Mouse (Mus musculus): Measurements from ENCODE around the gene Ror2. TPM values are rescaled to one million over a fixed set of nuclear protein-coding genes. Genes with fewer than 3 reads are reported as not detected.
A peak's percentile ranks its signal among the peaks of the same experiment; 100 is the strongest.
"Not testable (repeated sequence)": the region's sequence is repeated elsewhere in the genome, so short reads cannot be mapped to it uniquely, and the experiment has no call there.

Gene Ror2
- 18.8 and 19.3 TPM in 2 replicates for polyA plus RNA-seq (2015; fragmentation: Nextera tagmentation; extraction: Ambion mirVana)

DNA sequence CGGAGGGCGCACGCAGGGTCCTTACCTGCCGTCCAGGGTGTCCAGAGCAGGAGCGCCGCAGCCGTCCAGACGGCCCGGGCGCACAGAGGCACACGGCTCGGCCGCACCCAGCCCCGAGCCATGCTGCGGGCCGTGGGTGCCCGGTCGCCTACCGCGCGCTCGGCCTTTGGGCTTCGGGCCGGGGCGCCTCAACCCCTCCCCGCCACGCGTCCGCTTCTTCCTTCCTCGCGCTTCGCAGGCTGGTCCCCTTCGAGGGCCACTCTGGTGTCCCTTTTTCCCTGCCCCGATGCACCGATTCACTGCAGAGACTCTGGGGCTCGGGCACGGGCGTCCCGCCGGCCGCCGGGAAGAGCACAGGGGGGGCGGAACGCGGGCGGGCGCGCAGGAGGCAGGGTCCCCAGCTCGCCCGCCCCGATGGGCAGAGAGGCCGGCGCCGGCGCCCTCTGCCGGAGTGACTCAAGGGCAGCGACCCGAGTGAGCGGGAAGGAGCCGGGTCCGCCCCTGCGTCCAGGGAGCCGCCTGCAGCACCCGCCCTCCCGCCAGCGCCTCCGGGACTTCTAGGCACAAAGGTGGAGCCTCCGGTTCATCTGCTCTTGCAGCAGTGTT lies at the start of gene Ror2:
Gene Ror2, minus strand, starts transcription at position 369 of the 606 bp plus-strand sequence.
- H3K36me3 ChIP-seq, result no peaks in the 10 kb centered on the region
- H3K4me3 ChIP-seq (replicated peaks), result peak within 1 kb of the TSS; percentile 93
- peak within 1 kb of the TSS; percentile 75 for H3K4me2 ChIP-seq (replicated peaks)
- peak within 1 kb of the TSS; percentile 96 for H3K9ac ChIP-seq
- H3K27ac ChIP-seq, result peak within 1 kb of the TSS; percentile 85
- ATAC-seq, result peak; percentile 93
- peaks cover 16% of the 10 kb centered on the region for H3K4me1 ChIP-seq (replicated peaks)
- WGBS, result under 1% methylated on average over 68 of the region's 68 CpGs
- H3K27me3 ChIP-seq (replicated peaks), result no peaks in the 10 kb centered on the region
- H3K9me3 ChIP-seq, result no peaks in the 10 kb centered on the region

DNA sequence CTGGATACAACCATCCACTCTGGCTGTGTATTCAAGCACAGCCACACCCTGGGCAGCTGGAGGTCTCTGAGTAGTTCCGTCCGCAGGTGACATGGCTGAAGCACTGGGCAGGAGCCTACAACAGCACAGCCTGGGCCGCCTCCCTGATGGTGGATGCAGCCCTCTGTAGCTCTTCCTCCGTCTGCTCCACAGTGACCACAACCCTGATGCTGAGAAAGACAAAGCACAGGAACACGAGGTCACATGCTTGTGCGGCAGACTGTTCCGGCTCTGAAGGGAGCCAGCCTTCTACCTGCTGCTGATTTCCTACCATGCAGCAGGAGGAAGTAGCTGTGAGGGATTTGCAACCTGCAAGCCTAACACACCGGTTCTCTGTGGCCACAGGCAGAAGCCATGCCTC lies 47.8 kb upstream of the Ror2 start:
- Histone ChIP-seq H3K4me2 (replicated peaks) (no peak overlapping the region), H3K4me1 (replicated peaks) (no peaks in the 10 kb centered on the region), H3K27ac (no peak overlapping the region), H3K9ac (no peak overlapping the region), H3K9me3 (no peaks in the 10 kb centered on the region), H3K36me3 (peaks cover 27% of the 10 kb centered on the region), H3K27me3 (replicated peaks) (no peaks in the 10 kb centered on the region), H3K4me3 (replicated peaks) (no peak overlapping the region)
- no peak for ATAC-seq
- WGBS, result 86% methylated on average over 8 of the region's 8 CpGs

DNA sequence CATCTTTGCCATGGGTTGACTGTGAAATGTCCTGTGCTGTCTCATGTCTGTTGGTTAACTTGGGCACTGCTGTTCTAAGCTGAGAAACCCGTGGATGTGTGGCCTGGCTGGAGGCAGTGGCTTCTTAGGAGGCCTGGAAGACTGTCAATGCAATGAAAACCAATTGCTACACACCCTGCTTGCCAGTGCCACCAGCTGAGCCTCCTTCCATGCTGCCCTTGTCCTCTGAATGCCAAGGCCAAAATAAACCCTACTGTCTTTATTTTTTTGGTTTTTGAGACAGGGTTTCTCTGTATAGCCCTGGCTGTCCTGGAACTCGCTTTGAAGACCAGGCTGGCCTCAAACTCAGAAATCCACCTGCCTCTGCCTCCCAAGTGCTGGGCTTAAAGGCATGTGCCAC lies 44.3 kb upstream of the Ror2 start:
- no peak for ATAC-seq
- Histone ChIP-seq H3K9ac (no peak overlapping the region), H3K4me1 (replicated peaks) (no peaks in the 10 kb centered on the region), H3K4me3 (replicated peaks) (no peak overlapping the region), H3K27ac (no peak overlapping the region), H3K9me3 (no peaks in the 10 kb centered on the region), H3K4me2 (replicated peaks) (no peak overlapping the region), H3K27me3 (replicated peaks) (no peaks in the 10 kb centered on the region), H3K36me3 (0 out of 2 replicates have a peak, but pooled peaks cover 14% of the 10 kb centered on the region)
- 80% methylated on average over 2 of the region's 2 CpGs for WGBS

DNA sequence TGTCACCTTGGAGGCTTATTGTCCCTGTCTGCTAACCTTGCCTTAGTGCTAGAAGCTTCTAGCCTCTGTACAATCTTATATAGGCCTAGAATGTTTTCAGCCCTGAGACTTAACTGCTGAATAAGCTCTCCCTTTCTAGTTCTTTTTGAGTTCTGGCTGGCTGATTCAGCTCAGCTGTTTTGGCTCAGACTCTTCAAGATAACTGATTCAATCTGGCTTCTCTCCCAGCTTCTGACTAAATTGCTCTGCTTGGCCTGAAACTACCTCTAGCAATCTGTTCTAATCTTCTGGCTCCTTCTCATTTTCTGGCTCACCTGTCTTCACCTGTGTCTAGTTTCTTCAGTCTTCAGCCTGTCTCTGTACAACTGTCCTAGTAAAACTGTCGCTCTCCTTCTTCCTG lies 39.6 kb upstream of the Ror2 start:
- no peaks in the 10 kb centered on the region for H3K9me3 ChIP-seq
- no peak overlapping the region for H3K4me2 ChIP-seq (replicated peaks)
- no peaks in the 10 kb centered on the region for H3K4me1 ChIP-seq (replicated peaks)
- H3K4me3 ChIP-seq (replicated peaks), result no peak overlapping the region
- 100% methylated on average over 1 of the region's 1 CpGs for WGBS
- no peak overlapping the region for H3K27ac ChIP-seq
- no peak overlapping the region for H3K9ac ChIP-seq
- H3K36me3 ChIP-seq, result no peaks in the 10 kb centered on the region
- no peak for ATAC-seq
- no peaks in the 10 kb centered on the region for H3K27me3 ChIP-seq (replicated peaks)

DNA sequence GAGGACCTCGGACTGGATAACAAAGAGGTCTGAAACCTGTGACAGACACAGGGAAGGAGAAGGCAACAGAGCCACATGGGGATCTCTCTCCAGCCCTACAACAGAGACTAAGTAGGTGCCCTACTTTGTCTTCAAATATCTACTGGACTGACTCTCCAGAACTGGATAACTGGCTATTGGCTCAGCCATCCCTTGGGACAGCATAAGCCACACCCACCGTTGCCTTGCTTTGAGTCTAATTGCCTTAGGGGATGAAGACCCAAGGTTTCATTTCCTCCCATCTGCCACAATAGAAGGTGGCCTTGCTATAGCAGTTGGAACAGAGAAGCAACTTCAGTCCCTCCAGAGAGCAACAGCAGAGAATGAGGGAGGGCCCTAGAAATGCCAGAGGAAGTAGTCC lies 37.7 kb upstream of the Ror2 start:
- H3K36me3 ChIP-seq, result no peaks in the 10 kb centered on the region
- ATAC-seq, result no peak
- WGBS, result 89% methylated on average over 2 of the region's 2 CpGs
- no peaks in the 10 kb centered on the region for H3K27me3 ChIP-seq (replicated peaks)
- no peak overlapping the region for H3K4me3 ChIP-seq (replicated peaks)
- no peak overlapping the region for H3K9ac ChIP-seq
- H3K4me2 ChIP-seq (replicated peaks), result no peak overlapping the region
- no peak overlapping the region for H3K27ac ChIP-seq
- H3K4me1 ChIP-seq (replicated peaks), result no peaks in the 10 kb centered on the region
- no peaks in the 10 kb centered on the region for H3K9me3 ChIP-seq

DNA sequence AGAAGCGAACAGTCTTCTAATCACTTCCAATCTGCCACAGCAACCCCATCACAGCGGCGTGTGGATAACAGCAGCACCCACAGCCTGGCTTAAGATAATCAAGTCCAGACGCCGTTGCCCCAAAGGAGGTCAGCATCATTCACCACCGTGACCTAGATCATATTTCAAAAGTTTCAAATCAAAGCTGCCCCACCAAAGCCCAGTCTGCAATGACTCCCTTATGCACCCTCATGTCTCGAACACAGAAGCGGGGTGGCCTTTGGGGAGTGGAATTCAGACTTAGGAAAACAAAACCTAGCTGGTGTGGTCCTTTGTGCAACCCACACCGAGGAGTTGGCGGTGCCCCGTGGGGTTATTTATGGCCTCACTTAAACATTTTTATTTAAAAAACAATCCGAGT lies 35.0 kb upstream of the Ror2 start:
- H3K27ac ChIP-seq, result no peak overlapping the region
- no peak for ATAC-seq
- H3K4me1 ChIP-seq (replicated peaks), result no peaks in the 10 kb centered on the region; the same call in 1 of the 2 replicates
- no peak overlapping the region for H3K4me2 ChIP-seq (replicated peaks)
- H3K36me3 ChIP-seq, result no peaks in the 10 kb centered on the region
- H3K4me3 ChIP-seq (replicated peaks), result no peak overlapping the region
- H3K9me3 ChIP-seq, result no peaks in the 10 kb centered on the region
- 40% methylated on average over 12 of the region's 12 CpGs for WGBS
- no peaks in the 10 kb centered on the region for H3K27me3 ChIP-seq (replicated peaks)
- no peak overlapping the region for H3K9ac ChIP-seq

DNA sequence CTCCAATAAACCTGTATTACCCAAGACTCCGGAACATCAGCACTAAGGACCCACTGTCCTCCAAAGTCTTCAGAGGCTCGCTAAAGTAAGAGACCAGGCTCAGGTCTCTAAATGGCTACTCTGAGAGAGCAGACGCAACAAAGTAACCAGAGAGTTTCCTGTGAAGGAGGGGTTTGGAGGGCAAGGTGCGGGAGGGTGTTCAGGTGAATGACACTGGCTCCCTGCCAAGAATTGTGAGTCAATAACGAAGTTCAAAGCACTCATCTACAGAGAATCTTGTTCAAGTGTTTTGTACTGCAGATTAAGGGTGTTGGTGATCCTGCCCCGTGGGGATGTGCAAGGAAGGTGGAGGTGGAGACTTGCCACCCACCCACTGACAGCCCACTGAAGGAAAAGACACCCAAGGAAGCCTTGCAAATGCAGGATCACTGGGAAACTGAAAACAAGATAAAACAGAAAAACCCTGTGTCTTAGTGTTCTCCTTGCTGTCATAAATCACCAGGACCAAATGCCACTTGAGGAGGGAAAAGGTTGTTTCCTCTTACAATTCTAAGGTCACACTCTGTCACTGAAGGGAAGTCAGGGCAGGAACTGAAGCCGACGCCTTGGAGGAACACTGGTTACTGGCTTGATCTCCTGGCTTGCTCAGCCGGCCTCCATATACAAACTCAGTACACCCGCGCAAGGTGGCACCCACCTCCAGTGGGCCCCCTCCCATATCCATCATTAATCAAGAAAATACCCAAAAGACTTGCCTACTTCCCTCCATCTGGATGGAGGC lies 30.8 kb upstream of the Ror2 start:
- peak overlapping the region; percentile 59; the same call in 1 of the 2 replicates for H3K27ac ChIP-seq
- H3K9me3 ChIP-seq, result no peaks in the 10 kb centered on the region
- no peaks in the 10 kb centered on the region; the same call in 1 of the 2 replicates for H3K4me1 ChIP-seq (replicated peaks)
- ATAC-seq, result peak; percentile 94
- no peaks in the 10 kb centered on the region for H3K27me3 ChIP-seq (replicated peaks)
- H3K9ac ChIP-seq, result no peak overlapping the region
- H3K36me3 ChIP-seq, result no peaks in the 10 kb centered on the region
- no peak overlapping the region for H3K4me3 ChIP-seq (replicated peaks)
- 43% methylated on average over 11 of the region's 11 CpGs for WGBS
- no peak overlapping the region for H3K4me2 ChIP-seq (replicated peaks)

DNA sequence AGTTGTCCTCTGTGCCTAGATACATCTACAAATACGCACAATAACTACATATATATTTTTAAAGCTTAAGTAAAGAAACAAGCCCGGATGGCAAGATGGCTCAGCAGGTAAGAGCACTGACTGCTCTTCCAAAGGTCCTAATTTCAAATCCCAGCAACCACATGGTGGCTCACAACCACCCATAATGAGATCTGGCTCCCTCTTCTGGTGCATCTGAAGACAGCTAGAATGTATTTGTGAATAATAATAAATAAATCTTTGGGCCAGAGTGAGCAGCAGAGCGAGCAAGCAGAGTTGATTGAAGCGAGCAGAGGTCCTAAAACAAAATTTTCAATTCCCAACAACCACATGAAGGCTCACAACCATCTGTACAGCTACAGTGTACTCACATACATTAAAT lies 29.8 kb upstream of the Ror2 start:
- not testable (repeated sequence) for H3K4me1 ChIP-seq (replicated peaks); H3K36me3 ChIP-seq; H3K4me2 ChIP-seq (replicated peaks); H3K27me3 ChIP-seq (replicated peaks); H3K27ac ChIP-seq; ATAC-seq; H3K4me3 ChIP-seq (replicated peaks); H3K9me3 ChIP-seq; H3K9ac ChIP-seq
- 82% methylated on average over 4 of the region's 4 CpGs for WGBS

DNA sequence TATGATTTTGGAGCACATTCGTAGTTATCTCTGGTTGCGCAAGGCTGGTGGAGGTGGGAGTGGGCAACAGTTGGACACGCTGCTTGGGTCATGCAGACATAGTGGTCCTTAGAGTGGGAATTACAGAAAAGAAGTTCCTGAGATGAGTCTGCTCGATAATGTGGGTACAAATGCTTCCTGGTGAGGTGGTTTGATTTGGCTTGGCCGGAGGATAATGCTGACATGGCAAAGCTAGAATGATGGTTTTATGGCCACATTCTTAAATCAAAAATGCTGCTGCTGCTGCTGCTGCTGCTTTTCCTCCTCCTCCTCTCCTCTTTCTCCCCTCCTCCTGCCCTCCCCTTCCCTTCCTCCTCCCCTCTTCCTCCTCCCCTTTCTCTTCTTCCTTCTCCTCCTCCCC lies 24.5 kb upstream of the Ror2 start:
- no peak for ATAC-seq
- WGBS, result 69% methylated on average over 5 of the region's 5 CpGs
- 0 out of 2 replicates have a peak overlapping the region, but pooled peaks have one; percentile 84 for H3K27ac ChIP-seq
- no peak overlapping the region for H3K9ac ChIP-seq
- H3K4me2 ChIP-seq (replicated peaks), result peak overlapping the region; percentile 50; the same call in 1 of the 2 replicates
- H3K4me1 ChIP-seq (replicated peaks), result peaks cover 17% of the 10 kb centered on the region
- no peaks in the 10 kb centered on the region for H3K9me3 ChIP-seq
- H3K36me3 ChIP-seq, result no peaks in the 10 kb centered on the region
- no peak overlapping the region for H3K4me3 ChIP-seq (replicated peaks)
- H3K27me3 ChIP-seq (replicated peaks), result no peaks in the 10 kb centered on the region

DNA sequence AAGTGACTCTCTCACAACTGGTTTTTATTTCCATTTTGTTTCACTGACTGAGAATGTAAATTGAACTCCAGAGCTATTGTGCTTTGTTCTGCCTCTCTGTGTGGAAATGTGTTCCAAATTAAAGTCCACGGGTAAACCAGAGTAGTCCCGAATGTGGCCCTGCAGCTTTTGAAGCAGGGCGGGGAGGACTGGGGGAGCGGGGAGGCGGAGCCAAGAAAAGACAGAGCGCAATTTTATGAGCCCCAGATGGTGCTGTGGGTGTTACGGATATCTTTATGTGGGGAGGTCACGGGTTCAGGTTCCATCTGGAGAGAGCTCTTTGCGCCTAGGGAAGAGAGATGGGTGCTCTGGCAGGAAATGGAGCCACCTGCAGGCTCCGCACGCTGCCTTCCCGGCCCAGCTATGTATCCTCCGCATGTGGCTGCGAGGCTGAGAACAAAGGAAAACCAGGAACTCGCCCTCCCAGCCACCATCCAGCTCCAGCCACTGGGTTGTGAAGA lies 23.8 kb upstream of the Ror2 start:
- no peaks in the 10 kb centered on the region for H3K36me3 ChIP-seq
- peak overlapping the region; percentile 17 for H3K4me3 ChIP-seq (replicated peaks)
- peak overlapping the region; percentile 84 for H3K27ac ChIP-seq
- under 1% methylated on average over 15 of the region's 15 CpGs for WGBS
- no peaks in the 10 kb centered on the region for H3K9me3 ChIP-seq
- peak overlapping the region; percentile 50 for H3K4me2 ChIP-seq (replicated peaks)
- H3K9ac ChIP-seq, result peak overlapping the region; percentile 2; the same call in 1 of the 2 replicates
- peak; percentile 94 for ATAC-seq
- H3K4me1 ChIP-seq (replicated peaks), result peaks cover 17% of the 10 kb centered on the region
- no peaks in the 10 kb centered on the region for H3K27me3 ChIP-seq (replicated peaks)

DNA sequence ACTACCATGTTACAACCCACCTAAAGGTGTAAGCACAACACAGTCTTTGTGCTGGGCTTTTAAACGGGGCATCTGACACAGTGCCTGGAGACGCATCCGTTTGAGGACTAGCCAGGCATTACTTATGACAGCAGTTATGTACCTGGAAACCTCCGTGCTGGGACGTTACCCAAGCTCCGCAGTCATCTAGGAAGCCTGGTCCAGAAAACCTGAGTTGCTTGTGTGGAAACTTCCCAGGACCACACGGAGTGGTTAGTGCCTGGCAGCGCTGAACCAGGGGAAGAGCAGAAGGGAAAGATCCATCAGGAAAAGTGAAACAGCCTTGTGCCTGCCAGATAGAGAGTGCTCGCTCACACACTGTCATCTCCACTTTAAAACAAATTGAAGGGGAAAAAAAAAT lies 23.2 kb upstream of the Ror2 start:
- Histone ChIP-seq H3K4me2 (replicated peaks) (peak overlapping the region; percentile 50), H3K27me3 (replicated peaks) (no peaks in the 10 kb centered on the region), H3K36me3 (no peaks in the 10 kb centered on the region), H3K4me1 (replicated peaks) (peaks cover 17% of the 10 kb centered on the region), H3K4me3 (replicated peaks) (peak overlapping the region; percentile 17), H3K9ac (no peak overlapping the region), H3K9me3 (no peaks in the 10 kb centered on the region), H3K27ac (peak overlapping the region; percentile 84)
- WGBS, result 22% methylated on average over 9 of the region's 9 CpGs
- peak; percentile 65; the same call in 1 of the 2 replicates for ATAC-seq

DNA sequence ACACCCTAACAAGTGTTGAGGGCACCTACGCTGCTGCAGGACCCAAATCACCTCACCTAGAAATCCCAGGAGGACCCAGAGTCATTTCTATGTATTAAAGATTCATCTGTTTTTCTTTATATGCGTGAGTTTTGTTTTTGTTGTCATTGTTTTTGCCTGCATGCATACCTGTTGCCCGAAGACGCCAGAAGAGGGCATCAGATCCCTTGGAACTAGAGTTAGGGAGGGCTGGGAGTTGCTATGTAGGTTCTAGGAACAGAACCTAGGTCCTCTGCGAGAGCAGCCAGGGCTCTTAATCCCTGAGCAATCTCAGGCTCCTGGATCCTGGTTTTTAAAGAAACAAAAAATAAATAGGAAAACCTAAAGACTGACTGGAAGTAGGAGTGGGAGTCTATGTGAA lies 20.9 kb upstream of the Ror2 start:
- H3K27ac ChIP-seq, result no peak overlapping the region
- no peak overlapping the region for H3K9ac ChIP-seq
- 79% methylated on average over 5 of the region's 5 CpGs for WGBS
- H3K36me3 ChIP-seq, result no peaks in the 10 kb centered on the region
- H3K27me3 ChIP-seq (replicated peaks), result no peaks in the 10 kb centered on the region
- peaks cover 17% of the 10 kb centered on the region for H3K4me1 ChIP-seq (replicated peaks)
- no peak overlapping the region for H3K4me3 ChIP-seq (replicated peaks)
- H3K4me2 ChIP-seq (replicated peaks), result no peak overlapping the region
- H3K9me3 ChIP-seq, result no peaks in the 10 kb centered on the region
- ATAC-seq, result no peak

Measured in intestine, embryonic 15.5 days (tissue).